Mouse (Mus musculus): Measurements from ENCODE around the gene Rapgef1.

Gene Rapgef1

GRCm38 (mm10) chr2:29619484-29620300 lies at the start of gene Rapgef1:
Gene Rapgef1 (plus strand): TSS chr2:29619720.
- DNase-seq, result peak; percentile 91

- DNase-seq, result no peak
Measured at GRCm38 (mm10) chr2:29571921-29572700, 47.4 kb upstream of the Rapgef1 start.

GRCm38 (mm10) chr2:29572811-29573427 lies 46.6 kb upstream of the Rapgef1 start:
- no peak for DNase-seq

DNA sequence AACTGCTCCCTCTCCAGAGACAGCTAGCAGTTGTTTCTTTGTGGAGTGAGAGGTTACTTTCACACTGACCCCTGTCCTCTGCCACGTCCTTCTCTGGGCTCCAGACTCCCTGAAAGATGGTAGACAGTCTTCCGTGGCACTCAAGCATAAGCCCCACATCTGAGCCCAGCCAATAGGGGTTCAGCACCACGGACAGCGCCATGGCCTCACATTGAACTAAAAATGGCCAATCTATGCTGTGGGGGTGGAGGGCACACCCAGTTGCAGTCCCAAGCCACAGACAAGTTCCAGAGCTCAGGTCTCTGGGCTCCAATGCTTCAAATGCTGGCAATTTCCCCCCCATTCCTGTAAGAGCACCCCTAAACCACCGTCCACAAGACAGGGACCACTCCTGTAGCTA lies 45.9 kb upstream of the Rapgef1 start:
- DNase-seq, result peak; percentile 74

- no peak for DNase-seq
Measured at GRCm38 (mm10) chr2:29574187-29574586, 45.3 kb upstream of the Rapgef1 start.

DNA sequence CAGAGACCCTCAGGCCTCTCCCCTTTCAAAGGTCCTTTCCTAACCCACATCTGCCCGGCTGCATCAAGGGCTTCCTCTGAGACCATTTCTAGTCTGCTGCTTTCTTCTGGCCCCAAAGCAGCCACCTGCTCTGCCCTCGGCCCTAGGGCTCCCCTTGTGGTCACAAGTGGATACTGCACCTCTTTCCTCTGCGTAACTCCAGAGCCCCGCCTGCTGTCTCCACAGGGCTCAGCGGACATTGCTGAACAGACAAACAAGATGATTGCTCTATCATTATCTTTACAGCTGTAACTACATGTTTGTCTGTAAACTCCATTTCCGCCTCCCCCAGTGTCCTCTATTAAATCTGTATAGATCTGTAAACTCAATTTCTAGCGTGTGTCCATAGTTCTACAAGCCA lies 37.1 kb upstream of the Rapgef1 start:
- DNase-seq, result peak; percentile 82

DNA sequence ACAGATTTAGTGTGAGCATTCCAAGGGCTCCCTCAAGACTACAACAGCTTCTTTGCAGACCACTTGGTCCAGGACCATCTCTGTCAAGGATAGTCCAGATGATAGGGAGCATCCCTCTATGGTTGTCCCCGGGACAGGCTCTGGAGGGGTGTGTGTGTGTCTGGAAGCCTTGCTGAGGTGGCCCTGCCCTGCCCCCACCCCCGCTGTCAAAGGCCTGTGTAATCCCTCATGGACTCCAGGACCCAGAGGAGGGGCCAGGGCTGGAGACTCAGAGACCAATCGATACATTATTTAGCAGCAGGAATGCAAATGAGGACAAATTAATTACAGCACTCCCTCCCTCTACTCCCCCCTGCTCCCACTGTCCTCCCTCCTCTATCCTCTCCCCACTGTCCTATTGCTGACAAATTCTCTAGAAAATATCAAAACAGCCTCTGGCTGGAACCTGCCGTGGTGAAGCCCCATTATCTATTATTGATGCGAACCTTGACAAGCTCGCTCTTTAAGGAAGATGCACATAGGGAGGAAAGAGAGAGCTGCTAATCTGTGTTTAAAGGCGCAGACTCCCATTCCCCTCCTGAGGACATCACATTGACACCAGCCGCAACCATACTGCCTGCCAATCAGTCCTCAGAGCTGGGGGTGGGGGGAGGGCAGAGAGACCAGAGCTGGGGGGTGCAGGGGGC lies 33.4 kb upstream of the Rapgef1 start:
- no peak for DNase-seq

DNA sequence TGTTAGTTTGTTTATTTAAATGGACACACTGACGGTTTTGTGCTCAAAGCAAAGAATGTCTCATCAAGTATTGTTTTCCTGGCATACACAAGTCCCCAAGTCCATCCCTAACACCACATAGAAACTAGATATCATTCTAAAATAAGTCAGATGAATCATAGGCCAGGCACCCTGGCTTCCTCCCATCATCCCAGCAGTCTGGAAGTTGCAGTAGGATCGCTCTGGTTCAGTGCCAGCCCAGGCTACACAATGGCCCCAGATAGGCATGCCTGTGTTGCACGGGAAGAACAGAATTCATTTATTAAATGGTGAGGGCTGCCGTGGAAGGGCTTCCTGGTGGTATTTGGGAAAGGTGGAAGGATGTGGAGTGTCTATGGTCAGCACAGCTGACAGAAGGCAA lies 31.5 kb upstream of the Rapgef1 start:
- DNase-seq, result peak; percentile 5

- DNase-seq, result no peak
Measured at GRCm38 (mm10) chr2:29589266-29589665, 30.3 kb upstream of the Rapgef1 start.

DNA sequence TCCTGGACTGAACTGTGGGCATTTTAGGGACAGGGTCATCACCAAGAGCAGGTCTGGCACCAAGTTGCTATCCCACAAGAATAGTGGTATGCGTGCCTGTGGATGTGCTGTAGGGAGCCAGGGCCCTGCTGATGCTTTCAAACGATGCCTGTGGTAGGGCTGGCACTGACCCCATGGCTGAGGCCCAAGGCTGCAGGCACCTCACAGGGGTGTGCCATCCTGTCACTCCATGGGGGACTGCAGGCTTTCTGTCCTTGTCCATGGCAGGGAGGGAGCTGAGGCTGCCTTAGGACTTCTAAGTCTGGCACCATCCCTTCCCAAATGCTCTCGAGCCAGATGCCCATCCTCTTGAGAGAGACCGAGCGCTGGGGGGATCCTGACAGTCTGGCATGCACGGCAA lies 27.9 kb upstream of the Rapgef1 start:
- no peak for DNase-seq

DNA sequence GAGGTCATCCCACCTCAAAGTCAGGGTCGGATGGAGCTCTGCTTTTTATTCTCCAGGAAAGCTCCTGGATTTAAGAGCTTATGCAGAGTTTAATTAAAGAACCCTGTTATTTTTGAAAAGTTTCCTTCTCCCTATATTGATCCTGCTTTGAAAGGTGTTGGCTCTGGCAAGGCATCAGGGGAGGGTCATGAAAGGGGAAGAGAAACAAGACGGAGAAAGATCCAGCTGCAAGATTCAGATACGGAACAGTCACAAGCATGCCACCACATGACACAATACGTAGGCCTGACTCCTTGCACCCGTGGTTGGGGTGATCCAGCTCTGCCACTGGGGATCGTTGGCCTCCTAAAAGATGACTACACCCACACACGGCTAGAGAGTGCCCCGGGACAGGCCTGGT lies 27.0 kb upstream of the Rapgef1 start:
- no peak for DNase-seq

DNA sequence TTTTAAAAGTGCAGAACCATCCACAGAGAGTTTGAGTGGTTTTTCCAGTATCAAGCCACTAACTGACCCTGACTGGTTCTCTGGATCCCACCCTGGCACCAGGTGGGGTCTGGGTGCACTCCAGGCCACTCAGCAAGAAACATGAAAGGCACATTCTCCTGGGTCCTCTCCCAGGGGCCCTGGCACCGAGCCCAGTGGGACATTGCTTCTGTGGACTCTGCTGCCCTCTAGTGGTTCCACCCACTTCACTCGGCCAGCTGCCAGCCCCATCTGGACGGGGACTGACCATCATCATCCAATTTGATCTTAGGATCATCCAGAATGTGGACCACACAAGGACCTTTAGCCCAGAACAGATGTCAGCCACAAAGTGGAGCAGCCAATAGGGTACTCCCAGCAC lies 15.6 kb upstream of the Rapgef1 start:
- DNase-seq, result peak; percentile 88

- no peak for DNase-seq
Measured at GRCm38 (mm10) chr2:29605591-29605990, 13.9 kb upstream of the Rapgef1 start.

- no peak for DNase-seq
Measured at GRCm38 (mm10) chr2:29606460-29606859, 13.1 kb upstream of the Rapgef1 start.

GRCm38 (mm10) chr2:29617341-29617740 lies 2.2 kb upstream of the Rapgef1 start:
- DNase-seq, result no peak

DNA sequence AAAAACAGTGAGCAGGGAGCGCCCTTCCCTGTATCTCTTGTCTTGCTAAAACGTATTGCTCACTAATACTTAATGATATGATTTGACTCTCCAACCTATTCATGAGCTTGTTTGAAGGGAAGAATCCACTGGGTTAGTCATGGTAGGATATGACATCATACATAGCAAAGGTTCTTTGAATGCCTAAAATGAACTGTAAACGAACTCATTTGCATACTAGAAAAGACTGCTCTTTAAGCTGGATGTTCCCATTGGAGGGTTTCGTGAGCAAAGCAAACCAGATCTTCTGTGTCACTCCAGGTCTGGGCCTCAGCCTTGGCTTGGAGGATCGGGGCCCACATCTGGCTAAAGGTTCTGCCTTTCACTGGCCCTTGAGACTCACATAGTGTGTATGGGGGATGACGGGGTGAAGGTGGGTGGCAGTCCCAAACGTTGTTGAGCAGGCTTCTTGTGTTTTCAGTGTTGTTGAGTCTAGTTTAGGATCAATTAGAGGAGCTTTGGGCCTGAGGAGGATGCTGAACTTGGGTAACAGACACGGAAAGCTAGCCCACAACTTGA lies 515 bp upstream of the Rapgef1 start:
- DNase-seq, result no peak

GRCm38 (mm10) chr2:29620301-29620827 lies 844 bp downstream of the Rapgef1 start:
- no peak for DNase-seq

DNA sequence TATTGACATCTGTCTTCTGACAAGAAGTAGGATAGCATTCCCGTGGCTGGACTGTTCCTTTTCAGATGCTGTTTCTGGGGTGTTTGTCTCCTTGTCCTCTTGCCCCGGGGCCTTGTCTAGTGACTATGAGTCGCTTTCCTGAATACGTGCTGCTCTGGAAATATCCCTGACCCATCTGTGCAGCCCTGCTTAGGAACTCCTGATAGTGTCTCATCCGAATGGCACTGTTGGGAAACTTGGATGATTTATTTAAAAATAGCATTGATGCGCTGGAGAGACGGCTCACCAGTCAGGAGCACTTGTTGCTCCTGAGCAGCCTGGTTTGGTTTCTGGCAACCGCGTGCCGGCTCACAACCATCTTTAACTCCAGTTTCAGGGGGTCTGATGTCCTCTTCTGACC lies 1.6 kb downstream of the Rapgef1 start:
- DNase-seq, result no peak

DNA sequence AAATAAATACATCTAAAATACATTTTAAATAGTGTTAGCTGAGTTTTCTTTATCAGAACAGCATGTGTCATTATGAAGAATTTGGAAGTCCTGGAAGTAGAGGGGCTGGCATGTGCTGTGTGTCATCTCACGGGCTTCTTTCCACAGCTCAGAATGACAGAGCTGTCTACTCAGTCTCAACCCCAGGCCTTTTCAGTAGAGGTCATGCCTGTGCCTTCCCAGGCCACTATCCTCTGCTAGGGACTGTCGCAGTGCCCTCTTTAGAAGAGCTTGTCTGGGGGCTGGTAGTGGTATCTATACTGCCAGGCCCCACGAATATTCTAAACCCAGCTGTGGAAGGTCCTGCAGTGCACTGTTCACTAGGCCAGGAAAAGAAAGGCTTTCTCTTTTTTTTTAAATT lies 2.1 kb downstream of the Rapgef1 start:
- DNase-seq, result no peak

- no peak for DNase-seq
Measured at GRCm38 (mm10) chr2:29622126-29623005, 2.8 kb downstream of the Rapgef1 start.

All from lung, postnatal 14 days (tissue).